Mouse (Mus musculus) right cerebral cortex, adult 2 months (tissue): ENCODE results near the gene Elfn2.

Experiments
- DNase-seq, 2 experiments: peaks; one replicate each; pipeline ENCODE4 v3.0.0; 2021 to 2022; ENCODE audit warnings: low spot score in 2 of 2

Elfn2 gene

DNA sequence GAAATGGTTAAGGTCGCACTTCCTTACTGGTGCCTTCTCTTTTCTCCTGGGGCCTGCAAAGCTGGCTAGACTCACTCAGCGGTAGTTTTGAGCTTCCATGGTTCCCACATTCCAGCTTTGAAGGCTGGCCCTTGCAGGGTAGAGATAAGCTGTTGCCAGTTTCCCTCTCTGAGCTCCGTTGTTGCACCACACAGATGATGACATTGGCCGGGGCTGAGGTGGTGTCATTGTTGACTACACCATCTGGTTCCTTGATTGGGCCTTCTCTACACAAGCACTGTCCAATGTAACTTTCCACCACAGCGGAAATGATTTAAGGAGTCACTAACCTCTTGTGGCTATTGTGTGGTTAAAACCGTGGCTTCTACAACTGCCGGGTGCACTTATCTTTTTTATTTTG, 2.0 kb upstream of the Elfn2 start:
- DNase-seq, result no peak

DNA sequence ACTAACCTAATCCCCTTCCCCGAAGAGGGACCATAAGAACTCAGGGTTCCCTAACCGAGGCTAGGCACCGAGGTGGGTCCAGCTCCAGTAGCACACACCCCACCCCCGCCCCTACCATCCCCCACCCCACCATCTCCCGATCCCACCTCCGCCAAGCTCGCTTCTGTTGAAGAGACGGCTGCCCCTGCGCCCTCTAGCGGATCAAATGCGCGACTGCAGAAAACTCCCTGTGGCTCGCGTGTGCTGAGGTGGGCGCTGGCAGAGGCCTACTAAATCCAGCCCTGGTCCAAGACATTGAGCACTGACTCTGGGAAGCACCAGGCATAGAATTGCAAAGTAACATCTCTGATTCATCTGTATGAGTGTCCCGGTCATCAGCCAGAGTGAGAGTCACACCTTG, 1.5 kb upstream of the Elfn2 start:
- peak; percentile 80 to 81 for DNase-seq

DNA sequence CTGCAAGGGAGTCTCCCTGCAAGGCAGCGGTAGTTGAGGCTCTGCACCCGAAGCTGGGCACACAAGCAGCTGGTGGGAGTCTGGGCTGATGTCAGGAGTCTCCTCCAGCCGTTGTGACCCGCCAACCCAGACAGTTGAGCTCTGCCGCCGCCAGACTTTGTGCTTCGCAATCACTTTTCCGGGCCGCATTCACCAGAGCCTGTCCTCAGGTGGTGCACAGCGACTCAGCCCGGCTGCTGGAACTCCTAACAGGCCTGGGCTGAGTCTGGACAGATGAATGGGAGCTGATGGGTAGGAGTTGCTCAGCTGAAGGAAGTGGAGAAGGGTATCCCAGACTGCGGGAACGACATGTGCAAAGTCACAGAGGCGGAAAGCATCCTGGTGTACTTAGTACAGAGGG, 845 bp upstream of the Elfn2 start:
- peak in 1 of 2 experiments; percentile 49 for DNase-seq

DNA sequence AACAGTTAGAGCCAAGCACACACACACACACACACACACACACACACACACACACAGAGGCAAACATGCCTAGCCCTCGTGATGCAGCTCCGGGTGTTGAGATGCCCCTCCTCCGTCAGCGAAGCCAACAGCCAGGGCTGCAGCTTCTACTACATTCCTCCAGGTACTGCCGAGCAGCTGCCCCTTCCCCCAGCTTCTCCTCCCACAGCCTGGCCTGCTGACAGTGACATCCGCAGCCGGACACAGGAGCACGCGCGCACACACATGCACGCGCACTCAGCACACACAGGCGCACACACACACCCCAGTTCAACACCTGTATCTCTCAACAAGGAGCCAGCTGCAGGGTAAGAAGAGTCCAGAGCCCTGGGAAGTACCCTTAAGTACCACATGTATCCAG, 1.6 kb downstream of the Elfn2 start:
- peak in 1 of 2 experiments; percentile 61 for DNase-seq

DNA sequence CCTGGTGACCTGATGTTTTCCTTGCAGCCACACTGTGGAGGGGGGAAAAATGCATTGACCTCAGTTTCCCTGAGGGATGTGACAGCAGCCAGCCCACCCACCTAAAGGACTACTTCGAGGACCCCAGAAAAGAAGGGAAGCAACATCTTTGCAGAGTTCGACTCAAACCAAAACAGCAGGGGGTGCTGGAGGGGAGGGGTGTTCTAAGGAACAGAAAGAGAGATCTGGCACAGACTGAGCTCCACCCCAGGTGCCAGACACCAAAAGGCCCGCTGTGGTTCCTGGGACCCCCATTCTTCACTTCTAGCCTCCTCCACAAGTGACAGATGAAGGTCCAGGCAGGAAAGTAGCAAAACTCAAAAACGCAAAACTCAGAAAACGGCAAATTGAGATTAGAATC, 2.7 kb downstream of the Elfn2 start:
- no peak for DNase-seq

DNA sequence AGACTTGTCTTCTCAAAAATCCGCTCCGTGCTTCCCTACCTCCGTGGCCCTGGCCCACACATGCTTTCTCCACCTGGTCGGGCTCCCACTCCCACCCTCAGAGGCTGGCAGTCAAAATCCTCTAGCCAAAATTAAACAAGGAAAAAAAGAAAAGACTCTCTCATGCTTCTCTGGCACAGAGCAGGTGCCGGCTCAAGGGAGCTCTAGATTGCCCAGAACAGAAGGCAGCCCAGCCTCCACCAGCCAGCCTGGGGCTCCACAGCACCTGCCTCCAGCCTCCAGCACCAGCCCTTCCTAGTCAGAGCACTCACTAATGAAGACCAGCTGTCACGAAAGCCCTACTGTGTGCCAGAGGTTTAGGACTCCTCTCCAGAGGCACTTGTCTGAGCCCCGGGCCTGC, 4.8 kb downstream of the Elfn2 start:
- DNase-seq, result peak in 1 of 2 experiments; percentile 64

DNA sequence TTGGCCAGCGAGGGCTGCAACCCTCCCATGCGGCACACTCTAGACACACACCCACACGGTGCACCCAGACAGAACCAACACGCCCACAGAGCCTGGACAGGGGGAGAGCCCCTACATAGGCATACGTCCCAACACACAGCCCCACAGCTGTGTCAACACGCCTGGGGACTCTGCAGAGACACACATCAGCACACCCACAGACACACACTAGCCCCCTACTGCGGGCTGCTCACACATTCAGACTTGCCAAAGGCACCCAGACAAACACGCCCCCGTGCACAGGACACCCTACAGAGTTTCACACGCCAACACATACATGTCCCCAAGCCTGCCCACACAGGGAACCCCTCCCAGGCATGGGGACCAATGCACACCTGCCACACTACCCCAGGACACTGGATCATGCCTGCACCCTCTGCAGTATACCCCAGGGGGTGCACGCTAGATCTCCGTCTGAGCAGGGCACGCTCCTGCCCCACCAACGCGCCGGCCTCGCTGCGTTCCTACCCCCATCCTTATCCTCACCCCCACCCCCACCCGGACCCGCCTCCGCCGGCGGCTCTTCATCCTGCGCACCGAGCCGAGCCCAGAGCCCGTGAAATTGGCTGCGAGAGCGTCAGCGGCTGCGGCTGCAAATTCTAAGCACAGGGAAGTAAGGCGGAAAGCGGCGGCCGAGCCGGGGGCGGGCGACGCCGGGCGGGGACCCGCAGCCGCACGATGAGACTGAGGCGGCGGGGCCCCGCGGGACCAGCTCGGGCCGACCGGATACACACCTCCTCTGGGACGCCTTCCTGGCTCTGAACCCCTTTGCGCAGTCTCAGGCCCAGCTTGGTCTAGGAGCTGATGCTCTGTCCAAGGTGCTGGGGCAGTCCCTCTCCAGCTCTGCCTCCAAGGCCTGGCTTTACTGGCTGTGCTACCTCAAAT, 6.0 kb downstream of the Elfn2 start:
- DNase-seq, result peak; percentile 72 to 81

DNA sequence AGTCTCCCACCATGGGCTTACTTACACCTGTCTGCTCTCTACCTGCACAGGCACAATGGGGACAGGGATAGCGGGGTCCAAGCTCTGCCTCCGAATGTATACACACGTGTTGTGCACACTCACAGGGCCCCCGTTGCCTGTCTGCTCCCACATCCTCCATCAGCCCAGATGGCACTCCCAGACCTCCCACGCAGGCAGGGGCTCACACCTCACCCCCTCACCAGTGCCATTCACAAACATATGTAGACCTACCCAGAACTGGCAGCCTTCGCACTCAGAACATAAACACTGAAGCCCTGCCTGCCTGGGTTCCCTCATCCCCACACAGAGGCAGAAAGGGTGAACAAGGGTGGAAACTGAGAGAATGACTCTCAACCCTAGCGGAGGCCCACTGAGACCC, 6.6 kb downstream of the Elfn2 start:
- DNase-seq, result peak; percentile 84 to 89

DNA sequence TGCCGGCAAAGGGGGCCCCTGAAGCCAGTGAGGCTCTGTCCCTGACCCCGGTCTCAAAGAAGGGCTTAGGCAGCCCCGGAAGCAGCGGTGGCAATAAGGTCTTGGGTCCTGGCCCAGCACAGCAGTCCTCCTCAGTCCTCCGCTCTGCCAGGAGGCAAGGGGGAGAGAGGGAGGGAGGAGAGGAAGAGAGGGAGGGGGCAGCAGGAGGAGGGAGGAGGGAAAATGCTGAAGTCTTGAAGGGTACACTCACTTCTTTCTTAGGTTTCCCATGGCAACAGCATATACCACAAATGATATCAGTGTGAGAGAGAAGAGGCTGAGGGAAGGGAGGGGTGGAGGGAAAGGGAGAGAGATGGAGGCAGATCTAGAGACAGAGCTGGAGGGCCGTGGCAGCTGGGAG, 7.9 kb downstream of the Elfn2 start:
- peak in 1 of 2 experiments; percentile 64 for DNase-seq

DNA sequence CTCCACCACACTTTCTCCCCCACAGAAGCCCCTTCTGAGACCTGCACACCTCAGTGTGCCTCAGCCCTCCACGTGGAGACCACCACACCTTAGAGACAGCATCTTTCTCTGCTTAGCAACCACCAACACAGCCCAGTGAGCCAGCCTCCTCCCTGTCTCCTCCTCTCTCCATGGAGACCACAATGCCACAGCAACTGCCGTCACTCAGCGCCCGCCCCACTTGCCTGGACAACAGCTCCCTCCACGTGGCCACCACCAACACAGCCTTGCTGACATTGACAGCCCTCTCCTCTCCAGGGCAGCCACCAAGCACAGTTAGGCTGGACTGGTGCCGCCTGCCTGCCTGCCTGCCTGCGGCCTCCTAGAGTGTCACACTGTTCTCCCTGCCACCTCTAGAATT, 8.8 kb downstream of the Elfn2 start:
- DNase-seq, result peak; percentile 77 to 83

DNA sequence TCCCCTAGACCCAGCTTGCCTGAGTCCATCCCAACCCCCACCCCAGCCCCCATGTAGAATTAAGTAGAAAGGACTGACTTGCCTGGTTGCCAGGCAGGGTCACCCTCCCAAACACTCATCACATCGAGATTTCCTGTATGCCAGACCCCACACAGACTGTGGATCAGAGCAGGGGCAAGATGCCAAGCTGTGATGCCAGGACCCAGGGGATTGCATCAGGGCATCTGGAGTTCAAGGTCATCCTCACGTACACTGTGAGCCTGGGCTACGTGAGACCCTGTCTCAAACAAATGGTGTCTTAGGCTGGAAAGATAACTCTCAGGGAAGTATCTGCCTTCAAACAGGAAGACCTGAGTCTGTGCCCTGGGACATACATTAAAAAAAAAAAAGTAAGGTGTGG, 11.9 kb downstream of the Elfn2 start:
- no peak for DNase-seq

DNA sequence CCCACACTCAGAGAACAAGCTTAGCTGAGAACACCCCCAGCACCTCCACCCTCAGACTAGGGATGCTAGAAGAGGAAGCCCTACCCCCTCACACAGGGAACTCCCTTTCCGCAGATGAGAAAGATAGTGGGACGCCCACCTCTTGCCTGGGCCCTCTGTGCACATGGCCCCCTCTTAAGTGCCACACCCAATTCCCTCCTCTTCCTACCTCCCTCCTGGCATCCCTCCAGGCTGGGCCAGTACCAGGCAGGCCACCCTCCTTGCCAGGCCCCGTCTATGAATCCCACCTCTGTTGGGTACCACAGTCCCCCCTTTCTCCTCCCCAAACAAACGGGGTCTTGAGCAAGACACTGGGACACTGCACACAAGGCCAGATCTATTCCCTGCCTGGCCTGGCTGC, 13.7 kb downstream of the Elfn2 start:
- no peak for DNase-seq

DNA sequence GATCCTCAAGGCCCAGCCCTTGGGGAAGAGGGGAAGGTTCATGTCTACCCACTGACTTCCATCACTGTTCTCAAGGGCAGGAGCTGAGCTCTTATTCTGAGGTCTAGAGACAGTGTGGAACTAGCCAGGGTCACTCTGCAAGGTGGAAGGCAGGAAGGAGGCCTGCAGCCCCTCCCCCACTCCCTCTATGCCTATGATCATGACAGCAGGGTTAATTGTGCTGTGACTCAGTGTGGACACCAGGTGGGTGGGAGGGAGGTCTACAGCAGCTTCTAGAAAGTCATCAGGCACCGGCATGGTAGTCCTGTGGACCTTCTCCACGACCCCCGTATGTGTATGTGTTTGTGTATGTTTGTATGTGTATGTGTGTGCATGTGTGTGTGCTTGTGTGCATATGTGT, 14.6 kb downstream of the Elfn2 start:
- no peak for DNase-seq

DNA sequence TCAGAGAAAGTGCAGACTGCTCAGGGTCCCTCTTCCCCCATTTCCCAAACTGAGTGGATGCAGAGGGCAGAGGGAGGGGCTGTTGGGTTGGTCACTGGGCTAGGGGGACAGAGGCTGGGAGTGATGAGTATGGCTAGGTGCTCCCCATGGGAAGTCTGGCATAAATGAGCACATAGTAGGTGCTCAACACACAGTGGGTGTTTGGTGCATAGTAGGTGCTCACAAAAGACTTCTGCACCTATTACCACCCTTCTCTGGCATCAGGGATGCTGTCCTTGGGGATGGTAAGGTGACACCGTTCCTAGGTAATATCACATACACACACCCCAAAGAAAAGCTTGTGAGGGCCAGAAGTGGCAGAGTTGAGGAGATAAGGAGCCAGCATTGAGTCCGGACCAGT, 18.2 kb downstream of the Elfn2 start:
- DNase-seq, result no peak

DNA sequence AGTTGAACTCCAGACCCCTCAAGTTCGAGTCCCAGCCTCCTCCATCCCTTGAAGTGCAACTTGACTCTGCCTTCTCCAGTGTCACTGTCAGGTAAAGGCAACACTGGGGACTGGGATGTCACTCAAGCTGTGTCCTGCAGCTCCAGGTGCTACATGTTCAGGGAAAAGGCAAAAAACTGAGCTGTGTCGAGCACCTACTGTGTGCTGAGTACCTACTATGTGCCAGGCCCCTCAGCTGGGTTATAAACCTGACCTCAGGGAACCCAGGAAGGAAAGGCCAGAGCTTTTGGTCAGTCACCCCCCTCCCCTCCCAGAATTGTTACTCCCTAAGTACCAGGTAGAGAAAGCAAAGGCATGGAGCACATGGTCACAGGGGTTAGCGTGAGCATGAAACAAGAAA, 19.1 kb downstream of the Elfn2 start:
- DNase-seq, result no peak

DNA sequence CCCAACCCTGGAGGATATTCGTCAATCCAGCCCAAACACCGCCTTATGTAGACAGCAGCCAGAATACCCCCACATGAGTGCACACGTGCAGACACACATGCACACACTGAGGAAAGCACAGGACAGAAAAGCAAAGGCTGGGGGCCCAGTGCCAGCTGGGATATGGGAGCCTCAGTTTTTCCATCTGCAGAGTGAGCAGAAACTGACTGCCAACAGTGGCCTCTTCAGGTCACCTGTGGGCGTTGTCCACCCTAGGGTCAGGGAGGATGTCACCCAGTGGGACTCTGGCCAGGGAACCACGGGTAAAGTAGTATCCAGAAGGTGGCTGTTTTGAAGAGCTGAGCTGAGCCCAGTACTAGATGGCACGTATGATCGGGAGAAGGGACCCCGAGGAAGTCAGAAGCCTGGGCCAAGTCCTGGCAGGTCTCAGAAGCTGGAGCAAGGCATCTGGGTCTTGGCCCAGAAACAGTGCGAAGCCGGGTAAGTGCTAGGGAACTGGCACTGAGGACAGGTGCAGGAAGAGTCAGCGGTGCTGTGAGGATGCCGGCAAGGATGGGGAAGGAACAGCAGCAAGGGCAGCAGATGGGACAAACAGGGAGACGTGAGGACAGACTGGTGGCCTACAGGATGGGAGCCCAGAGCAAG, 20.0 kb downstream of the Elfn2 start:
- peak in 1 of 2 experiments; percentile 42 for DNase-seq

DNA sequence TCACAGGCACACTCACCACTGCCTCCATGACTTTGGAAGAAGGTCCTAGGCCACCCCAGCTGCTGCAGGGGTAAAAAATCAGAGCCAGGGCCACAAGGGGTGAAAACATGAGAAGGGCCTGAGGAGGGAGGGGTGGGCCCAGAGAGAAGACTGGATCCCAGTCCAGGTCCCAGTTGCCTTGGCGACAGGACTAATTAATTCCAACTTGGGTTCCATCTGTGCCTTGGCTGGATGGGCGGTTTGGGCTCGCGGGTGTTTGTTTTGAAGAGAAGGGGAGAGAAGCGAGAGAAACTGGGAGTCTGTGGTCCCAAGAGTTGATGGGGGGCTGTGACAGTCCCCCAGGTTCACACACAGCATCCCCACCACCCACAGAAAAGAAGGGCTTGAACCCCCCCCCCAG, 20.5 kb downstream of the Elfn2 start:
- DNase-seq, result peak in 1 of 2 experiments; percentile 51

DNA sequence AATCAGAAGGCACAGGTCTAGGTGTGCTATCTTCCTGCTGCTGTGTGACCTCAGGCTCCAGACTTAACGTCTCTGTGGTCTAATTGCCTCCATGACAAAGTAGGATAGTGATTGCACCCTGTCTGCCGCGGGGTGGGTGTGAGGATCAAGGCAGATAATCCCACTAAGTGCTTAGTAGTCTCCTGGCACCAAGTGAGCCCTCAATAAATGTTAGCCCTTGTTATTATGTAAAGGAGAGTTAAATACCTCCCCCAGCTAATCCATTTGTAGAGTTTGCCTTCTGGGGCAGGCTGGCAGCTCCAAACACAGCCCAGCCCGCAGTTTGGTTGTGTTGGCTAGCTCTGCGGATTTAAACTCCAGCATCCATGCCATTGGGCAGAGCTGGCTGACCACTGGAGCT, 22.8 kb downstream of the Elfn2 start:
- DNase-seq, result no peak

DNA sequence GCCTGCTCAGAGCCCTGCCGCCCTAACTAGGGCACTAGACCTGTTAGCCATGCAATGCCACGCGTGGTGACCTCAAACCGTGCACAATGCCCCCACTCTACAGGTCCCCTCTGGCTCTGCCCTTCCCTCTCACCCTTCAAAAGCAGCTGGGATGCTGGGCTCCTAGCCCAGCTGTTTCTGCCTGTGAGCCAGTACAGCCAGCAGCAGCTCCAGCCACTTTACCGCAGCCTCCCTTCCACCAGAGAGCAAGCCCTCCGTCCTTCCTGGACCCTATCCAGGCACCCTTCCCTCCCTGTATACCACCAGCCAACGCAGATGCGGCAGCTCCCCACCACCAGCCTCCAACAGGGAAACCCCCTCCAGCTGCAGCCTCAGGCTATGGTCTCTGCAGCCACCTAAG, 26.1 kb downstream of the Elfn2 start:
- DNase-seq, result no peak

DNA sequence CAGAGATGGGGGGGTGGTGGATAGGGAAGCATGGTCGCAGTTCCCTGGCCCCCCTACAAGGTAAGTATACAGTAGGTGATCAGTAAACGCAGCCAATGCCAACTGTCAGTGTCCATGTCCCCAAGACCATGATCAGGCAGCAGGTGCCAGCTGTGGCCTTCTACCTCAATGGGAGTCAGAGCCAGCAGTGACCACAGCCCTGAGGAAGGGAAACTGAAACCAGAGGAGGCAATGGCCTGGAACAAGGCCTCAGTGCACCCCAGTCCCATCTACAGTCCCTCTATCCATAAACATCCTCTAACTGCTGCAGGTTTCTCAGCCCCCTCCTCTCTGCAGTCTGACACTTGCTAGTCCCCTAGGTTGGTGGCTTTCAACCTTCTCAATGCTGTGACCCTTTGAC, 27.9 kb downstream of the Elfn2 start:
- DNase-seq, result no peak

DNA sequence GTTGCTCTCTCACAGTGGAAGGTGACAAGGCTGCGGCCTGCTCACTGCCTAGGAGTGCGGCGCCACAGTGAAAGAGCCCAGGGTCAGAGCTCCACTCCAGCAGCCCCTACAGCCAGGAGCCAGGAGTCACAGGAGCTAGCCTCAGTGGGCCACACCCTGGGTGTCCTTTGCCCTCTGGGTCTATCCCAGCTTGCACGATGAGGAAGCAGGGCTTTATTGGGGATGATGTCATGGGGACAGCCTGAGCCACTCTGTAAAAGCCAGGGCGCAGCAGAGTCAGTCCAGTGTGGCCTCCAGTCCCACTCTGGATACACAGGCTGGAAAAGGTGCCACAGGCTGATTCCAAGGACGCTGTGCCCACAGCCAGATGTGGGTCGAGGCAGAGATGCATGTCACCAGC, 31.7 kb downstream of the Elfn2 start:
- no peak for DNase-seq

DNA sequence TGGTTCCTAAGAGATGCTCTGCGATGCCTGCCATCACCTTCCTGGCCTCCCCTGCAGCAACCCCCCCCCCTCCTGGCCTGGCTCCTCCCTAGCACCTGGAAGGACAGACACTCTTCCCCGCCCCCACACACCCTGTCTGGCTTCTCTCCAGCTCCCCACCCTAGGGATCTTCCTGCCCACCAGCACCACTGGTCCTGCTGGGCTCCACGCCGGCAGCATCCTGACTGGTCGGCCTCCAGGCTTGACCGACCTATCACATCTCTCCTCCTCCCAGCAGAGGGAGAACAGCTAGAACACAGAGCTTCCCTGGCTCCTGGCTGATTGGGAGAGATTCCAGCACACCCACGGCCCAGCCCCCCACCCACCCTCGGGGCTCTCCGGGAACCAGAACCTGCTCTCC, 34.5 kb downstream of the Elfn2 start:
- peak; percentile 73 to 75 for DNase-seq

DNA sequence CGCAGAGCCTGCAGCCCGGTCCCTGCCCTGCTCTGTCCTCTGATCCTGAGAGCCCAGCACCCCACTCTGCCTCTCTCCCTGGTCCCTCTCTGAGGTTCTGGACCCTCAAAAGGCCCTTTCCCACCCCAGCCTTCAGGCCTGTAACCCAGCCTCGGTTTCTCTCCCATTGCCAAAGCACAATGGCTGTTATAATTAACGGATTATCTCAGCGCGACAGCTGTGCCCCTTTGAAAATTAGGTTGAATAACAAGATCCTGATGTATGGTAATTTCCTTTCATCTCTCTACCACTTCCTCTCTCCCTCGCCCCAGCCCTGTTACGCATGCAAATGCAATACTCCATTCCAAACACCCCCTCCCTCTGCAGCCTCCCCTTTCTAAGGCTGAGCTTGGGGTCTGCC, 35.1 kb downstream of the Elfn2 start:
- no peak for DNase-seq
